8 mouse cellular contexts compared by ENCODE assay signal in the genomic region with DNA sequence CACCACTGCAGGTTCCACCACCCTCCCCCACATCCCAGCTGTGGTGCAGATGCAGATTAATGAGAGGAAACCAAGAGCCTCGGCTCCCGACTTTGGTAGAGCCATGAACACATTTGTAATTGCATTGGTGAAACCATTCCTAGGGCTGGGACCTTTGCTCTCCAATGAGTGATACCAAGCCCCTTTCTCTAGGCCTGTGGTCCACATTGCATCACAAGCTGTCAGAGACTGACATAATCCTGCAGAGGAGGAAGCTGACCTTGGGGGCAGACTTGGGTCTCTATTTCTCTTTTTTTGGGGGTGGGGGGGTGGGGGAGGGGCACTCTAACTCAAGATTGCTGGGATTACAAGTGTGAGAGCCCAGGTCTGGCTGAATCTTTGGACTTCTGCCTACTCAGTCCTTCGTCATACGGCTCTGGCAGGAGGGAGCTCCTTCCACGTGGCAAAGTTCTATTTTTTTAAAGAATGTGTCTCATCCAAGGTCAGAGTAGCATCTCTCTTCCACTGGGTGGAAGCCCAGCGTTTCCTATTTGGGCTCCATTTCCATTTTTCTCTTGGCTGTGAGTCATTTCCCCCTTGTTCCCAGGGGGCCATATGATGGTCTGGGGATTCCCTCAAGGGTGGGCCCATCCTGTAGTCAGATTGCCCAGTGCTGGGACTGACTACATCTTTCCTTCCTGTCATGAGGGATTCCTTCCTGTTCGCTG. TPM values are rescaled to one million over a fixed set of nuclear protein-coding genes. Genes with fewer than 3 reads are reported as not detected.
A peak's percentile ranks its signal among the peaks of the same experiment; 100 is the strongest.
DNase-seq lines count a peak whose midpoint lies in the region; ATAC-seq lines count a peak whose summit lies in the region.

No protein-coding gene starts in this region.

- intact Hi-C loops in gastrocnemius, postnatal 36 days (cut with DNase I), result no loop called here
- intact Hi-C loops in left cerebral cortex, postnatal 25 days (cut with DNase I), result no loop called here

- peak; percentile 42 for DNase-seq in gastrocnemius, adult 18-20 months (ENCODE audit: low spot score)
- DNase-seq in gastrocnemius, postnatal 36 days, result no peak
- DNase-seq in heart, adult 8-10 months (ENCODE audit: low spot score), result peak; percentile 79
- peak; percentile 40 to 57 for DNase-seq in kidney, postnatal 4 days
- DNase-seq in ovary, postnatal 14 days (ENCODE audit: low spot score), result no peak
- no peak for DNase-seq in right cerebral cortex, postnatal 10 days (ENCODE audit: low spot score in 2 of 2)
- no peak for DNase-seq in left cerebral cortex, postnatal 25 days (ENCODE audit: low spot score in 2 of 2)

- peak; percentile 47 for ATAC-seq in monocyte, adult 5-6 weeks (replicated peaks; ENCODE audit: insufficient number of reproducible peaks, low FRiP score, low TSS enrichment, poor library complexity, severe bottlenecking)

RNA-seq across cellular contexts. Expression of gene Agpat4, which starts 52.4 kb away (rescaled TPM):
- 1 to 10 TPM; 1.5 to 2.0 TPM for total RNA-seq in gastrocnemius, adult 18-20 months (2021)
- total RNA-seq in gastrocnemius, postnatal 36 days (2021), result 1 to 10 TPM; 1.9 to 2.8 TPM
- 1 to 10 TPM; 2.5 to 3.8 (median 3.4) TPM for total RNA-seq in heart, adult 8-10 months (2022)
- total RNA-seq in monocyte, adult 5-6 weeks (2017), result 110 to 154 TPM (median 150 TPM) in 3 replicates
- 10 to 100 TPM; 60.5 to 65.6 TPM for total RNA-seq in left cerebral cortex, postnatal 25 days (2021)

Comparison
In these comparisons a context has a peak if more than half of its experiments do, and no peak if none do; other contexts are left out.
1. DNase-seq: peak in gastrocnemius, adult 18-20 months (single experiment), heart, adult 8-10 months (single experiment) and kidney, postnatal 4 days (2 of 2); none in gastrocnemius, postnatal 36 days (0 of 2), ovary, postnatal 14 days (single experiment), right cerebral cortex, postnatal 10 days (0 of 2) and left cerebral cortex, postnatal 25 days (0 of 2).
2. RNA of gene Agpat4, which starts 52.4 kb away (total RNA-seq): 110 to 154 TPM in monocyte, adult 5-6 weeks and 60.5 to 65.6 TPM in left cerebral cortex, postnatal 25 days; 2.5 to 3.8 TPM in heart, adult 8-10 months, 1.9 to 2.8 TPM in gastrocnemius, postnatal 36 days and 1.5 to 2.0 TPM in gastrocnemius, adult 18-20 months; every median in the first group is over 10 times any median in the second.